Mouse (Mus musculus) gastrocnemius, postnatal 25 days (tissue): ENCODE measurements at regions not wholly inside any gene's neighbourhood (a gene's known extent, or its start where the extent isn't known, plus 50 kb on each side); places are given as distances from the start of the nearest gene placed in this dataset.

ENCODE experiments used
- DNase-seq: peaks from one replicate; pipeline ENCODE4 v3.0.0; 2022

DNA sequence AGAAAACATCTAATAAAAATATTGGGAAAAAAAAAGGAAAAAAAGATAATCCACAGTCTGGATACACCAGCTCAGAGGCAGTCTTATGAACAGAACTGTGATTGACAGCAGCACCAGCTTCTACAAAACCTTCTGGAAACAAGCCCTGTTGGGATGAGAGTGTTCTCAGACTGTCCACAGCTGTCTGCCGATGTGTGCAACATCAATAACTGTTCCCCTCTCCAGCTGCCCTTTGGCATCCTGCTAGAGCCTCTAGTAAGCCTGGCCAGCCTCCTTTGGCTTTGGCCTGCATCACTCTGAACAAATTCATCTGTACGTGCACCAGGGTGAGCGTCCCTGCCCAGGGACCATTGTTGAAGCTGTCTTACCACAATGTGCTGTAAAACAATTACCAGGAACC, 137.0 kb upstream of the Irs2 start:
- DNase-seq, result peak; percentile 27

GRCm38 (mm10) chr8:11140566-11140965, 132.3 kb upstream of the Irs2 start:
- no peak for DNase-seq

- DNase-seq, result no peak
These were observed 131.0 kb upstream of the Irs2 start for GRCm38 (mm10) chr8:11139294-11139693.

GRCm38 (mm10) chr8:11138302-11139020, 130.2 kb upstream of the Irs2 start:
- no peak for DNase-seq

- no peak for DNase-seq
These were observed 128.3 kb upstream of the Irs2 start for GRCm38 (mm10) chr8:11136566-11136965.

- DNase-seq, result no peak
These were observed 126.9 kb upstream of the Irs2 start for GRCm38 (mm10) chr8:11135135-11135534.

GRCm38 (mm10) chr8:11134562-11134961, 126.3 kb upstream of the Irs2 start:
- DNase-seq, result no peak

DNA sequence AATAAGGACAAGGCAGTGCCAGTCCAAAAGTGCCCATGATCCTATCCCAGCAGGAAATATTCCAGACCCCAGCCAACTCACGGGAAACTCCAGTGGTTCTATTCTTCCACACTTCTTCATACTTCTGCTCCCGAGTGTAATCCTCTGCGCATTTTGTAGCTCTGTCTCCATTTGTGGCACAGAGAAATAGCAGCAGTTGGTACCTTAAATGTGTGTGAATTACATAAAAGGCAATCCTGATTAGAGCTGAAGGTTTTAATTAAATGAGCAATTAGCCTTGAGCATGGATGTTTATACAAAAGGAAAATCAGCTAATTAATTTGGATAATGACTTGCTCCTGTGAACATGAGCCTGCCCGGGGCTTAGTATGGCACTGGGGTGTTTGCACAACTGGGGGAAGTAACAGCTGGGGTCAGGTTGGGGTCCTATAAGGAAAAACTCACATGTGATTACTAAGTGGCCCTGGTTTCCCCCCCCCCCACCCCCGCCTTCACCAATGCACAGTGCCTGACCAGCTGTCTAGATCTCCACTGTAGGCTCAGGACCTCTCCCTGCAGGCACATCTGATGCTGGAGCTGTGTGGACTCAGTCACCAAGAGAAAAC, 110.9 kb upstream of the Irs2 start:
- DNase-seq, result no peak

GRCm38 (mm10) chr8:11116534-11116933, 108.3 kb upstream of the Irs2 start:
- DNase-seq, result no peak

DNA sequence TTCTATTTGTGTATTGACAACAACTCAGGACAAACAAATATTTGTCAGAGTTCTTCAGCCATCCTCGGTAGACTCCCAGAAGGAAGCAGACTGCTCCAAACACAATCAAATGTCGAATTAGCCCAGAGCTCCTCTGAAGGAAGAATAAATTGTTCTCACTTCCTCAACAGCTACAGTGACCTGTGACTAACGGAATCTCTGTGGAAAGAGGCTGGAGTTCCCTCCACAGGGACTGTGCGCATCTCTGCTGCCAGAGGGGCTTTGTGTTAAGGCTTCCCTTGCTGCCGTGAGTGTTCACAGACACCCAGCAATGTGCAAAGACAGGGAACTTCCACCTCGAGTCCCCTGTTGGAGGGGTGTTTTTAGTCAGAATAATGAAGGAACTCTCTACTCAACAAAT, 107.0 kb upstream of the Irs2 start:
- DNase-seq, result no peak

DNA sequence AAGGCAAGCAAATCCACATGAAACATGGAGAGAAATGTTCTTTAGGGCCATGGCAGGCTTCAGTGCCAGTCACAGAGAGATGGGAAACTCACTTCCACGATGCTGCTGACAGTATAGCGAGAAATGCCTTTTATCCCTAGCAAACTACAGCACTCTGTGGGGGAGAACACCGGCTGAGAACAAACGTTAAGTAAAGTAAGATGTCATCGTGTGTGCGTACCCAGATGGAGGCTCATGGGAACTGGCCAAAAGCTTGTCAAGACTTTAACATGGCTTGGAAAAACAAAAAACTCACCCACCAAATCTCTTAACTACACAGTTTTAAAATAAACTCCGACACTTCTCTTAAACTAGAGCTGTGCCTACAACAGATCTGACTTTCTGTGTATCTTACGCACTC, 106.3 kb upstream of the Irs2 start:
- DNase-seq, result no peak

DNA sequence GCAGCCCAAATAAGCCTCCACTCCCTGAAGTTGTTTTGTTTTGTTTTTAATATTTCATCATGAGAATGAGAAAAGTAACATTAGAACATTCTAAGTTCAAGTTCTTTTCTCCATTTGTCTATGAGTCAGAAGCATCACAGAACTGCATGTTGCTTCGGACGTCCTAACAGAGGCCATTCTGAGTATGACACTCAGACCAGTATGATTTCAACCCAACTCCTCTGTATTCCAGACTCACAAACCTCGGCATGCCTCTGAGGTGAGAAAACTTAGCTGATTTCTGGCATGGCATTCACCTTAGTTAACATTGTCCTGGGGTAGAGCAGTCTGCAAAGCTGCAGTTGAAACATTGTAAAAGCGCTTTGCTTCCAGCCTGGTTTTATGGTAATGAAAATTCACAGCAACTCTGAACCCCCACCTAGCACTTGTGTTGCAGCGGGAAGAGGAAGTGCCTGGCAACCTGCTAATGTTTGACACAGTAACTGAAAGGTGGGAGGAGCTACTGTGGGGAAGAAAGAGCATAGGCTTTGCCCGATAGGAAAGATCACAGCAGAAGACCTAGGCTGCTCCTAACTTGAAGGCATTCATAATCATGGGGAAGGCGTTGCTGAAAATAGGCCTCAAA, 104.8 kb upstream of the Irs2 start:
- DNase-seq, result no peak

DNA sequence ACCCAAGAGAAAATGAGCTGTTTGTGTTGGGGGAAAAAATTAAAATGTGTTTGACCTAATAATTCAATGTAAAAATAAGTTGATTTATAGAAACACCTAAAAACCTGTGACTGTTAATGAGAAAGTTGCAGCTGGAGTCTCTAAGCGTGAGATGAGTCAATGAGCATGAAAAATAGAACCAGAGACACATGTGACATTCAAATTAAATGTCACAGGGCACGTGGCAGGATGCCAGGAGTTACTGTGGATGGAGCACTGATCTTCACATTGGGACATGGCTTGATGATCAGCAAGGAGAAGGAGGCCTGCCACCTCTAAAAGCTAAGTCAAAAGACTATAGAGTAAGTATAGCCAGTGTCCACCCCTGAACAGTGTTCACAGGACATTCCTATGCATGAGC, 103.7 kb upstream of the Irs2 start:
- DNase-seq, result no peak

DNA sequence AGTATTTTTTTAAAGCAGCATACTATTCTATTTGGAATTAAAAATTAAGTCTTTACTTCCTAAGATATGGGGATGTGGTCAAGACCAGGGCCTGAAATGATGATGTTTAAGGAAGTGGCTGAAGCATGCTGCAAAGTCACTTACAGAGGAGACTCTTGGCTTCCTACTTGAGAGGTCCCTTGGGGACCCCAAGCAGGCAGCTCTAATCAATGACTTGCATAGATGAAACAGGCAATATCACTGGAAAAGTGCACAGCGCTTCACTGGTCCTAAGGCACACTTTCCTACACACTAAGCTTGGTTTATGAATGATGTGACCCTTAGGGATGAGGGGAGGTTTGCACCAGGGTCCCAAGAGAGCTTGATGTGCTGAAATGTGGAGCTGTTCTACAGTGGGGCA, 99.2 kb upstream of the Irs2 start:
- no peak for DNase-seq

GRCm38 (mm10) chr8:11107021-11107420, 98.8 kb upstream of the Irs2 start:
- DNase-seq, result no peak

GRCm38 (mm10) chr8:11103745-11104607, 95.7 kb upstream of the Irs2 start:
- no peak for DNase-seq

GRCm38 (mm10) chr8:11100310-11100709, 92.1 kb upstream of the Irs2 start:
- DNase-seq, result no peak

DNA sequence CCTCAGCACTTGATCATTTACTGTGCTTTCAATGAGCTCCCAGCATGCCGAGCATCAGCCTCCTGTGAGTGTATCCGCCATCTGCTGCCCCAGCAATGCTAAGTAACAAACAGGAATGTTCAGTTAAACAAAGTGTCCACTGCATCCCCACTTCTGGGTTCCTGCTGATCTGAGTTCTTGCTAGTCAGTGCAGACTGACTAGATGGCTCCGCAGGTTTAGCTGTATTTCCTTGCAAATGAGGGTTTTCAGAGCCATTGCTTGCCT, 91.3 kb upstream of the Irs2 start:
- DNase-seq, result no peak

GRCm38 (mm10) chr8:11098790-11099590, 90.7 kb upstream of the Irs2 start:
- DNase-seq, result no peak

DNA sequence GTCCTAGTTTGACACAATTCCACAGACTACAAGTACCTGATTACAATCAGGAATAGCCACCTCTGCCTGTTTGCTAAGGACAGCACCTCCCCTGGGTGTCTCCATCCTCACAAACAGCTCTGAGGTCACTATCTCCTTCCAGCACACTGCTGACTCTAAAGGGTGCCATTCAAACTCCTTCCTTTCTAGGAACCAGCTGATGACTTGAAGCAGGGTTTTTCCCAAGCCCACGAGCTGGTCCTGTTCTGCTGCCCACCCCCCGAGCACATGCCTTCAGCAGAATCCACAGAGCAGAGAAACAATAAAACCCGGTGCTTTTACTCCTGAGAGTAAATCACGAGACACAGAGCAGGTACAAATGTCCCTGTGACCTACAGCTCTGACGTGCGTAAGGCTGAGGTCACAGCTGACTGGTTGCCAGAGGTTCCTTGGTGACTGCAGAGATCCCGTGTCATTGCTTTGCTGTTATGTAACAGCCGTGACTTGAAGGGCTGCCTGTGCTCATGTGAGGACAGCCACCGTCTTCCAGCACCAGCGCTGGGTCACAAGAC, 90.0 kb upstream of the Irs2 start:
- peak; percentile 75 for DNase-seq

GRCm38 (mm10) chr8:11097813-11098212, 89.6 kb upstream of the Irs2 start:
- no peak for DNase-seq

GRCm38 (mm10) chr8:11094516-11094915, 86.3 kb upstream of the Irs2 start:
- no peak for DNase-seq
